Mouse (Mus musculus) intestine, postnatal 0 days (tissue): ENCODE results near the gene Olfr648. TPM values are rescaled to one million over a fixed set of nuclear protein-coding genes. Genes with fewer than 3 reads are reported as not detected.
A peak's percentile ranks its signal among the peaks of the same experiment; 100 is the strongest.

Source experiments
- ATAC-seq: fragments of 200-750 bp; cut with Nextera tagmentation; 2 replicates; pipeline ENCODE4 v1.8.0; 2017; ENCODE audit warnings: mild to moderate bottlenecking, moderate TSS enrichment, moderate library complexity
- H3K27ac ChIP-seq: fragments of 300-500 bp; sonication (generic); 2 replicates; pipeline ENCODE4 v1.5.1; 2014; ENCODE audit warnings: mild to moderate bottlenecking, low read depth, low read length, moderate library complexity
- H3K27me3 ChIP-seq: fragments of 300-500 bp; sonication (generic); replicated peaks from 2 replicates; pipeline ENCODE4 v1.6.1; 2014; ENCODE audit warnings: low read length, mixed read lengths; ENCODE audit not compliant: control insufficient read depth, insufficient read depth
- H3K36me3 ChIP-seq: fragments of 300-500 bp; sonication (generic); 2 replicates; pipeline ENCODE4 v1.6.1; 2014; ENCODE audit warnings: mild to moderate bottlenecking, moderate library complexity; ENCODE audit not compliant: control insufficient read depth, insufficient read depth
- H3K4me1 ChIP-seq: fragments of 300-500 bp; sonication (generic); replicated peaks from 2 replicates; pipeline ENCODE4 v1.6.1; 2014; ENCODE audit warnings: antibody characterized with exemption, low read length, mixed read lengths; ENCODE audit not compliant: control insufficient read depth, insufficient read depth
- H3K4me2 ChIP-seq: fragments of 300-500 bp; sonication (generic); replicated peaks from 2 replicates; pipeline ENCODE4 v1.6.1; 2014; ENCODE audit warnings: low read depth, mild to moderate bottlenecking, moderate library complexity
- H3K4me3 ChIP-seq: fragments of 300-500 bp; sonication (generic); 2 replicates; pipeline ENCODE4 v1.5.1; 2014; ENCODE audit warnings: low read depth, low read length
- H3K9ac ChIP-seq: fragments of 300-500 bp; sonication (generic); 2 replicates; pipeline ENCODE4 v1.6.1; 2014; ENCODE audit warnings: mild to moderate bottlenecking, low read depth, low read length
- H3K9me3 ChIP-seq: fragments of 300-500 bp; sonication (generic); 2 replicates; pipeline ENCODE4 v1.6.1; 2016; ENCODE audit warnings: mixed run types; ENCODE audit not compliant: control insufficient read depth
- CTCF ChIP-seq: sonication (generic); IDR thresholded peaks from 2 replicates; pipeline ENCODE4 v1.5.1; 2016; ENCODE audit warnings: low read depth, mild to moderate bottlenecking, control low read depth, antibody characterized with exemption, moderate library complexity
- WGBS: fragments of 180-500 bp; shearing (Covaris S2); extraction: QIAGEN DNeasy Blood & Tissue Kit; methylation state at CpG from one replicate; pipeline ENCODE4 v1.1.7; 2014; 5-methylcytosine and 5-hydroxymethylcytosine counted together
- polyA plus RNA-seq: library from polyadenylated mRNA; unstranded; fragments of >200 nt; fragmentation: Nextera tagmentation; extraction: Ambion mirVana; gene quantifications from 2 replicates; pipeline ENCODE4 v1.2.1, GENCODE M21; 2015

Gene Olfr648
- polyA plus RNA-seq, 1 experiment from 2014 or later: 0.09 TPM

DNA sequence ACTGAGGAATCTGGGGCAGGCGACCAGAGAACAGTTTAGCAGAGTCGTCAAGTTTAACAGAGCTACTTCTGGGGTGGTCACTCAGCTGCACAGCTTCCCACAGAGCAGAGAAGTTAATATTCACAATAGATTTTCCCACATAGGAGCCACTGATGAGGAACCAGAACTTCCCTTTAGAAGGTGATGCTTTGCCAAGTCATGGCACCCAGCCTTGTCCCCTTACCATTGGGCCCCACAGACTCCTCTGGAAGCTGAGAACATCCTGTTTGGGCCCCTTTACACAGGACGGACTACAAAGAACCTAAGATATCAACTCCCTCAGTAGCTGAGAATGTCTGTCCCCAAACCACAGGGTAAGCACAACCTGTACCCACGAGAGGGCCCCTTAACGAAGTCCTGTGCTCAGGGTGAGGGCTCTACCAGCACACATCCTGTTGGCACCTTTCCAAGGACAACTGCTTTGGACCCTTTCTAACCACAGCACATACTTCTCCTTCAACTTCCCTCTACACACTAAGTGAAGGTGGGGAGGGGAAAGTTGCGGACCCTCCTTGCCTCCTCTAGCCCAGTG lies 13.5 kb downstream of the Olfr648 start:
- Histone ChIP-seq H3K9me3 (no peaks in the 10 kb centered on the region), H3K27me3 (no peaks in the 10 kb centered on the region), H3K4me1 (no peaks in the 10 kb centered on the region), H3K4me3 (no peak overlapping the region), H3K36me3 (no peaks in the 10 kb centered on the region), H3K27ac (no peak overlapping the region), H3K9ac (no peak overlapping the region), H3K4me2 (no peak overlapping the region)
- no peak for ATAC-seq
- TF ChIP-seq CTCF: no peak
- WGBS: 65% methylated on average over 6 of the region's 6 CpGs

DNA sequence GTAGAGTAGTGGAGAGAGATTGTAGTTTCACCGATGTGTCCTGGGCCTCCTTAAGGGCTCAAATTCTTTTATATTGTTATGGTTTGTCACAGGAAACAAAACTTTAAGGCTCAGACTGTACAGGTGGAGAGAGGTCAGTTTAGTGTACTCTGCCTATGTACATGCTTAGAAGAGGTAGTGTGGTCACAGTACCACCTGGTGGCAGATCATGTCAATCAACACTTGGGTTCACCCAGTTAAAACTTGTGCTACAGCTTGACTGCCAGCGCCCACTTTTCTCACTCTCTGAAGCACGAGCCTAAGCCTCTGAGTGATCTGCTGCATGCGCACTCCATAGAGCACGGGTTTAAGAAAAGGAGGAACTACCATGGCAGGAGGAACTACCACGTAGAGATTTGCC lies 16.1 kb downstream of the Olfr648 start:
- Histone ChIP-seq H3K4me2 (no peak overlapping the region), H3K27ac (no peak overlapping the region), H3K9me3 (no peaks in the 10 kb centered on the region), H3K4me1 (no peaks in the 10 kb centered on the region), H3K9ac (no peak overlapping the region), H3K4me3 (no peak overlapping the region), H3K36me3 (no peaks in the 10 kb centered on the region), H3K27me3 (no peaks in the 10 kb centered on the region)
- WGBS: 69% methylated on average over 6 of the region's 6 CpGs
- TF ChIP-seq CTCF: peak; percentile 12; the same call in 1 of the 2 replicates
- ATAC-seq: no peak

GRCm38 (mm10) chr7:104150456-104150855 lies 32.7 kb downstream of the Olfr648 start, which contains the start of gene Ubqlnl:
Ubqlnl (minus strand) TSS chr7:104150556.
- H3K4me2 ChIP-seq: no peak within 1 kb of the TSS
- 89% methylated on average over 2 of the region's 2 CpGs for WGBS
- TF ChIP-seq CTCF: no peak

GRCm38 (mm10) chr7:104143179-104143578 lies 40.0 kb downstream of the Olfr648 start, which contains the start of gene Ubqln3:
Ubqln3 (minus strand) TSS chr7:104143279.
- Histone ChIP-seq H3K4me2 (no peak within 1 kb of the TSS), H3K9me3 (no peaks in the 10 kb centered on the region), H3K9ac (no peak within 1 kb of the TSS), H3K4me1 (no peaks in the 10 kb centered on the region), H3K4me3 (no peak within 1 kb of the TSS), H3K27ac (no peak within 1 kb of the TSS), H3K36me3 (no peaks in the 10 kb centered on the region), H3K27me3 (no peaks in the 10 kb centered on the region)
- no peak for TF ChIP-seq CTCF
- 78% methylated on average over 3 of the region's 3 CpGs for WGBS
- ATAC-seq: no peak

More at GRCm38 (mm10) chr7:104150456-104150855, 32.7 kb downstream of the Olfr648 start, which contains the start of gene Ubqlnl:
- Histone ChIP-seq H3K9ac (no peak within 1 kb of the TSS), H3K4me1 (no peaks in the 10 kb centered on the region), H3K27ac (no peak within 1 kb of the TSS), H3K27me3 (no peaks in the 10 kb centered on the region), H3K9me3 (no peaks in the 10 kb centered on the region), H3K36me3 (no peaks in the 10 kb centered on the region), H3K4me3 (no peak within 1 kb of the TSS)
- ATAC-seq: no peak

GRCm38 (mm10) chr7:104137305-104137704 lies 45.9 kb downstream of the Olfr648 start, which contains the start of gene Olfr643:
Olfr643 (minus strand) TSS chr7:104137405.
- Histone ChIP-seq H3K9me3 (no peaks in the 10 kb centered on the region), H3K27ac (no peak within 1 kb of the TSS), H3K4me1 (no peaks in the 10 kb centered on the region), H3K27me3 (no peaks in the 10 kb centered on the region), H3K9ac (no peak within 1 kb of the TSS), H3K4me2 (no peak within 1 kb of the TSS), H3K36me3 (no peaks in the 10 kb centered on the region), H3K4me3 (no peak within 1 kb of the TSS)
- 77% methylated on average over 5 of the region's 5 CpGs for WGBS
- TF ChIP-seq CTCF: no peak
- no peak for ATAC-seq

DNA sequence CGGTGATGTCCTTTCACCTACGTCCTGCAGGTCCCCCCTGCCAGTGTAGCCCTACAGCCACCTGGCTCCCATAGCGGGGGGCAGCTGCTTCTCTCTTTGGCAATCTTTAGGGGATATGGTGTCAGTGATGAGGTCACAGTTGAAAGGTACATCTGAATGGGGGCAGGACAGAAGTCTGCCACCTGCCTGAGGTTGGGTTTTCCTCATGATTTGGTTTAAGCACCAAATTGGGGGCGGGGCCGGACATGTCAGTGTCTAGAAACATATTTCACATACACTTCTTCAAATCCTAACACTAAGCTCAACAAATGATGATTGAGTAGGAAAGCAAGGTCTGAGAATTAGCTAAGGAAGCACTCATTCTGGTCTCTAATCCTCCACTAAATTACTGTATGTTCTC lies 53.5 kb downstream of the Olfr648 start, which contains the start of gene Ubqln5:
Ubqln5 (minus strand) TSS at position 101 of the 400 bp plus-strand sequence.
- H3K27ac ChIP-seq: no peak within 1 kb of the TSS
- ATAC-seq: no peak
- no peak within 1 kb of the TSS for H3K4me3 ChIP-seq
- H3K27me3 ChIP-seq: no peaks in the 10 kb centered on the region
- no peaks in the 10 kb centered on the region for H3K9me3 ChIP-seq
- 91% methylated on average over 5 of the region's 5 CpGs for WGBS
- H3K4me1 ChIP-seq: no peaks in the 10 kb centered on the region
- no peak within 1 kb of the TSS for H3K9ac ChIP-seq
- TF ChIP-seq CTCF: no peak
- no peaks in the 10 kb centered on the region for H3K36me3 ChIP-seq
- H3K4me2 ChIP-seq: no peak within 1 kb of the TSS

Other genes with a start within 250 kb of the Olfr648 start
- not detected in 2 replicates for gene Olfr632, start 249.0 kb downstream of the Olfr648 start, polyA plus RNA-seq
- gene Olfr633, start 239.0 kb downstream of the Olfr648 start, polyA plus RNA-seq: not detected in 2 replicates
- gene Olfr635, start 212.2 kb downstream of the Olfr648 start, polyA plus RNA-seq: not detected in 2 replicates
- gene Olfr638, start 184.6 kb downstream of the Olfr648 start, polyA plus RNA-seq: not detected in 2 replicates
- gene Olfr639, start 166.1 kb downstream of the Olfr648 start, polyA plus RNA-seq: not detected in 2 replicates
- not detected in 2 replicates for gene Olfr640, start 157.8 kb downstream of the Olfr648 start, polyA plus RNA-seq
- not detected in 2 replicates for gene Olfr641, start 147.9 kb downstream of the Olfr648 start, polyA plus RNA-seq
- not detected in 2 replicates for gene Olfr642, start 130.7 kb downstream of the Olfr648 start, polyA plus RNA-seq
- not detected in 2 replicates for gene 4930516K23Rik, start 121.9 kb downstream of the Olfr648 start, polyA plus RNA-seq
- not detected in 2 replicates for gene Olfr644, start 111.5 kb downstream of the Olfr648 start, polyA plus RNA-seq
- not detected in 2 replicates for gene Olfr645, start 97.9 kb downstream of the Olfr648 start, polyA plus RNA-seq
- gene Olfr646, start 78.5 kb downstream of the Olfr648 start, polyA plus RNA-seq: not detected in 2 replicates
- not detected in 2 replicates for gene Ubqln5, start 53.6 kb downstream of the Olfr648 start, polyA plus RNA-seq
- not detected in 2 replicates for gene Olfr643, start 46.0 kb downstream of the Olfr648 start, polyA plus RNA-seq
- gene Ubqln3, start 40.1 kb downstream of the Olfr648 start, polyA plus RNA-seq: not detected in 2 replicates
- not detected in 2 replicates for gene Ubqlnl, start 32.8 kb downstream of the Olfr648 start, polyA plus RNA-seq
- not detected in 2 replicates for gene Olfm5, start 18.6 kb downstream of the Olfr648 start, polyA plus RNA-seq
- gene Olfr649, start 12.6 kb upstream of the Olfr648 start, polyA plus RNA-seq: not detected in 2 replicates
- gene Trim6, start 35.4 kb upstream of the Olfr648 start, polyA plus RNA-seq: 0.44 and 0.55 TPM in 2 replicates
- gene Trim34a, start 61.1 kb upstream of the Olfr648 start, polyA plus RNA-seq: 6.0 and 6.2 TPM in 2 replicates
- gene Trim5, start 104.7 kb upstream of the Olfr648 start, polyA plus RNA-seq: 1.6 TPM in 2 replicates
- gene Trim12a, start 132.1 kb upstream of the Olfr648 start, polyA plus RNA-seq: 23.8 and 26.3 TPM in 2 replicates
- gene Trim34b, start 146.1 kb upstream of the Olfr648 start, polyA plus RNA-seq: 0.16 and 0.22 TPM in 2 replicates
- 4.8 and 5.0 TPM in 2 replicates for gene Trim12c, start 170.0 kb upstream of the Olfr648 start, polyA plus RNA-seq
- 0.23 and 0.24 TPM in 2 replicates for gene Trim30b, start 186.5 kb upstream of the Olfr648 start, polyA plus RNA-seq
- gene Trim30c, start 217.4 kb upstream of the Olfr648 start, polyA plus RNA-seq: 0.10 and 0.14 TPM in 2 replicates